Mouse (Mus musculus) E14TG2a.4 (cell line): ENCODE data around the gene 5031439G07Rik.
A peak's percentile ranks its signal among the peaks of the same experiment; 100 is the strongest.
"Not testable (repeated sequence)": the region's sequence is repeated elsewhere in the genome, so short reads cannot be mapped to it uniquely, and the experiment has no call there.

Experiments used
- H3K27me3 ChIP-seq: 2 replicates; pipeline ENCODE4 v1.6.1; 2014; ENCODE audit warnings: low read length, control low read depth; ENCODE audit not compliant: insufficient read depth
- H3K36me3 ChIP-seq: 2 replicates; pipeline ENCODE4 v1.6.1; 2014; ENCODE audit warnings: low read length, control low read depth; ENCODE audit not compliant: insufficient read depth
- H3K4me1 ChIP-seq: replicated peaks from 2 replicates; pipeline ENCODE4 v1.6.1; 2014; ENCODE audit warnings: low read depth, low read length, control low read depth
- H3K4me3 ChIP-seq: replicated peaks from 2 replicates; pipeline ENCODE4 v1.5.1; 2014; ENCODE audit warnings: mild to moderate bottlenecking, low read length
- H3K9me3 ChIP-seq: 2 replicates; pipeline ENCODE4 v1.6.1; 2014; ENCODE audit warnings: low read length, control low read depth
- CTCF ChIP-seq: conservative IDR thresholded peaks from 2 replicates; pipeline ENCODE4 v1.5.1; 2014; ENCODE audit warnings: low read length
- NANOG ChIP-seq: IDR thresholded peaks from 2 replicates; pipeline ENCODE4 v1.6.1; 2014; ENCODE audit warnings: borderline replicate concordance, low read length, mixed read lengths
- POU5F1 ChIP-seq: IDR thresholded peaks from 2 replicates; pipeline ENCODE4 v1.6.1; 2014; ENCODE audit warnings: low read length, borderline replicate concordance

5031439G07Rik gene

GRCm38 (mm10) chr15:84987874-84988825 is at the start of gene 5031439G07Rik:
5031439G07Rik (minus strand) TSS chr15:84988551.
- peak within 1 kb of the TSS; percentile 87 for H3K4me3 ChIP-seq
- H3K4me1 ChIP-seq = peaks cover 34% of the 10 kb centered on the region
- H3K27me3 ChIP-seq = peaks cover 37% of the 10 kb centered on the region
- H3K9me3 ChIP-seq = no peaks in the 10 kb centered on the region
- peaks cover 5% of the 10 kb centered on the region; the same call in 1 of the 2 replicates for H3K36me3 ChIP-seq
- TF ChIP-seq NANOG = no peak
- TF ChIP-seq CTCF = no peak
- no peak for TF ChIP-seq POU5F1

- peak overlapping the region; percentile 96 for H3K4me3 ChIP-seq
- TF ChIP-seq CTCF = no peak
- peaks cover 16% of the 10 kb centered on the region for H3K27me3 ChIP-seq
Observed at GRCm38 (mm10) chr15:85037343-85037690, 49.0 kb upstream of the 5031439G07Rik start.

GRCm38 (mm10) chr15:85036566-85037342 is 48.4 kb upstream of the 5031439G07Rik start:
- H3K9me3 ChIP-seq = no peaks in the 10 kb centered on the region
- peaks cover 16% of the 10 kb centered on the region for H3K36me3 ChIP-seq
- H3K4me1 ChIP-seq = peaks cover 60% of the 10 kb centered on the region
- H3K4me3 ChIP-seq = peak overlapping the region; percentile 96
- TF ChIP-seq POU5F1 (no peak), CTCF (no peak), NANOG (no peak)
- peaks cover 21% of the 10 kb centered on the region for H3K27me3 ChIP-seq

More at GRCm38 (mm10) chr15:85037343-85037690, 49.0 kb upstream of the 5031439G07Rik start:
- Histone ChIP-seq H3K4me1 (peaks cover 66% of the 10 kb centered on the region), H3K36me3 (peaks cover 16% of the 10 kb centered on the region), H3K9me3 (no peaks in the 10 kb centered on the region)

- not testable (repeated sequence) for H3K36me3 ChIP-seq
Observed at GRCm38 (mm10) chr15:85033916-85034315, 45.6 kb upstream of the 5031439G07Rik start.

GRCm38 (mm10) chr15:85031866-85032265 is 43.5 kb upstream of the 5031439G07Rik start:
- H3K36me3 ChIP-seq = no peaks in the 10 kb centered on the region
- H3K4me3 ChIP-seq = no peak overlapping the region
- peaks cover 42% of the 10 kb centered on the region for H3K4me1 ChIP-seq
- no peaks in the 10 kb centered on the region for H3K9me3 ChIP-seq
- TF ChIP-seq CTCF (no peak), NANOG (no peak), POU5F1 (no peak)
- peaks cover 40% of the 10 kb centered on the region for H3K27me3 ChIP-seq

More at GRCm38 (mm10) chr15:85033916-85034315, 45.6 kb upstream of the 5031439G07Rik start:
- H3K4me3 ChIP-seq, H3K9me3 ChIP-seq: not testable (repeated sequence)
- H3K4me1 ChIP-seq = peaks cover 50% of the 10 kb centered on the region
- H3K27me3 ChIP-seq = peaks cover 39% of the 10 kb centered on the region

- Histone ChIP-seq H3K4me1 (peaks cover 32% of the 10 kb centered on the region), H3K27me3 (peaks cover 44% of the 10 kb centered on the region)
- not testable (repeated sequence) for H3K9me3 ChIP-seq, H3K36me3 ChIP-seq, H3K4me3 ChIP-seq
Observed at GRCm38 (mm10) chr15:85030643-85031042, 42.3 kb upstream of the 5031439G07Rik start.

GRCm38 (mm10) chr15:85028648-85029047 is 40.3 kb upstream of the 5031439G07Rik start, which contains the start of gene Fam118a:
Fam118a (plus strand) TSS chr15:85028948.
- Histone ChIP-seq H3K27me3 (peaks cover 39% of the 10 kb centered on the region), H3K4me1 (peaks cover 16% of the 10 kb centered on the region)
- H3K36me3 ChIP-seq, H3K4me3 ChIP-seq, H3K9me3 ChIP-seq: not testable (repeated sequence)

- H3K36me3 ChIP-seq = no peaks in the 10 kb centered on the region
- peaks cover 39% of the 10 kb centered on the region for H3K27me3 ChIP-seq
- H3K4me3 ChIP-seq = no peak overlapping the region
- H3K4me1 ChIP-seq = peaks cover 9% of the 10 kb centered on the region
- no peaks in the 10 kb centered on the region for H3K9me3 ChIP-seq
- no peak for TF ChIP-seq CTCF
- TF ChIP-seq POU5F1 = no peak
- TF ChIP-seq NANOG = no peak
Observed at GRCm38 (mm10) chr15:85027740-85028139, 39.4 kb upstream of the 5031439G07Rik start.
